Mouse (Mus musculus) forebrain, embryonic 11.5 days (tissue): Measurements from ENCODE around the gene Xlr4b. TPM values are rescaled to one million over a fixed set of nuclear protein-coding genes. Genes with fewer than 3 reads are reported as not detected.
"Not testable (repeated sequence)": the region's sequence is repeated elsewhere in the genome, so short reads cannot be mapped to it uniquely, and the experiment has no call there.

Experiments used
- ATAC-seq: fragments of 200-750 bp; cut with Nextera tagmentation; replicated peaks from 2 replicates; pipeline ENCODE4 v1.8.0; 2017; ENCODE audit warnings: moderate TSS enrichment; ENCODE audit not compliant: low FRiP score
- DNase-seq: peaks from one replicate; pipeline ENCODE4 v3.0.0-alpha.2; 2017; ENCODE audit warnings: low spot score
- H3K27ac ChIP-seq: fragments of 300-500 bp; sonication (generic); 2 replicates; pipeline ENCODE4 v1.5.1; 2014; ENCODE audit warnings: low read depth, low read length
- H3K27me3 ChIP-seq: fragments of 300-500 bp; sonication (generic); 2 replicates; pipeline ENCODE4 v1.6.1; 2014; ENCODE audit warnings: mild to moderate bottlenecking, low read length, mixed read lengths; ENCODE audit not compliant: control insufficient read depth, insufficient read depth
- H3K36me3 ChIP-seq: fragments of 300-500 bp; sonication (generic); 2 replicates; pipeline ENCODE4 v1.6.1; 2014; ENCODE audit warnings: mild to moderate bottlenecking, low read length, moderate library complexity, mixed read lengths; ENCODE audit not compliant: control insufficient read depth, insufficient read depth
- H3K4me1 ChIP-seq: fragments of 300-500 bp; sonication (generic); replicated peaks from 2 replicates; pipeline ENCODE4 v1.6.1; 2014; ENCODE audit warnings: low read length, mixed read lengths; ENCODE audit not compliant: control insufficient read depth, insufficient read depth
- H3K4me2 ChIP-seq: fragments of 300-500 bp; sonication (generic); 2 replicates; pipeline ENCODE4 v1.6.1; 2014; ENCODE audit warnings: low read depth, mild to moderate bottlenecking, low read length, moderate library complexity, mixed read lengths; ENCODE audit not compliant: severe bottlenecking
- H3K4me3 ChIP-seq: fragments of 300-500 bp; sonication (generic); 2 replicates; pipeline ENCODE4 v1.5.1; 2014; ENCODE audit warnings: low read depth, low read length
- H3K9ac ChIP-seq: fragments of 300-500 bp; sonication (generic); 2 replicates; pipeline ENCODE4 v1.6.1; 2014; ENCODE audit warnings: low read length
- H3K9me3 ChIP-seq: fragments of 300-500 bp; sonication (generic); 2 replicates; pipeline ENCODE4 v1.6.1; 2016; ENCODE audit warnings: low read length, mixed read lengths; ENCODE audit not compliant: control insufficient read depth
- WGBS: fragments of 180-500 bp; shearing (Covaris S2); extraction: QIAGEN DNeasy Blood & Tissue Kit; methylation state at CpG from one replicate; pipeline ENCODE4 v1.1.7; 2014; 5-methylcytosine and 5-hydroxymethylcytosine counted together
- polyA plus RNA-seq: library from polyadenylated mRNA; unstranded; fragments of >200 nt; fragmentation: Nextera tagmentation; extraction: Ambion mirVana; gene quantifications from 2 replicates; pipeline ENCODE4 v1.2.1, GENCODE M21; 2014

Xlr4b gene
- polyA plus RNA-seq, 1 experiment from 2014 or later, result 0.41 TPM

- H3K4me1 ChIP-seq, H3K4me3 ChIP-seq, DNase-seq, ATAC-seq, H3K4me2 ChIP-seq, H3K27ac ChIP-seq, H3K36me3 ChIP-seq, H3K27me3 ChIP-seq, H3K9me3 ChIP-seq, H3K9ac ChIP-seq: not testable (repeated sequence)
- WGBS, result 82% methylated on average over 1 of the region's 2 CpGs
Measured at GRCm38 (mm10) chrX:73262428-73262827, 48.3 kb downstream of the Xlr4b start.

- 88% methylated on average over 14 of the region's 14 CpGs for WGBS
- not testable (repeated sequence) for H3K9ac ChIP-seq, H3K4me2 ChIP-seq, H3K4me3 ChIP-seq, H3K27me3 ChIP-seq, ATAC-seq, H3K9me3 ChIP-seq, H3K4me1 ChIP-seq, H3K27ac ChIP-seq, H3K36me3 ChIP-seq, DNase-seq
Measured at GRCm38 (mm10) chrX:73265270-73265669, 51.1 kb downstream of the Xlr4b start, which contains the start of gene Xlr3c. Gene Xlr3c (minus strand): TSS chrX:73265390.

Other genes starting within 250 kb of the Xlr4b start
- 3.9 and 4.0 TPM in 2 replicates for gene Zfp185, start 227.0 kb upstream of the Xlr4b start, polyA plus RNA-seq
- 0.08 TPM in 1 of 2 replicates, not detected in the other for gene Pnma5, start 177.2 kb upstream of the Xlr4b start, polyA plus RNA-seq
- gene Pnma3, start 149.5 kb upstream of the Xlr4b start, polyA plus RNA-seq, result 0.29 and 0.33 TPM in 2 replicates
- gene Xlr4a, start 131.9 kb upstream of the Xlr4b start, polyA plus RNA-seq, result 0.36 TPM in 1 of 2 replicates, not detected in the other
- 2.3 and 3.6 TPM in 2 replicates for gene Xlr3a, start 117.2 kb upstream of the Xlr4b start, polyA plus RNA-seq
- gene Gm14685, start 97.3 kb upstream of the Xlr4b start, polyA plus RNA-seq, result not detected in 2 replicates
- gene Xlr5b, start 65.5 kb upstream of the Xlr4b start, polyA plus RNA-seq, result not detected in 2 replicates
- 0.16 TPM in 1 of 2 replicates, not detected in the other for gene DXBay18, start 64.9 kb upstream of the Xlr4b start, polyA plus RNA-seq
- gene Spin2d, start 37.3 kb upstream of the Xlr4b start, polyA plus RNA-seq, result not detected in 2 replicates
- 11.5 and 12.8 TPM in 2 replicates for gene Xlr3b, start 22.1 kb upstream of the Xlr4b start, polyA plus RNA-seq
- 16.4 and 17.4 TPM in 2 replicates for gene F8a, start 14.0 kb downstream of the Xlr4b start, polyA plus RNA-seq
- gene Xlr4c, start 28.8 kb downstream of the Xlr4b start, polyA plus RNA-seq, result not detected in 2 replicates
- gene Xlr3c, start 51.1 kb downstream of the Xlr4b start, polyA plus RNA-seq, result 0.29 TPM in 1 of 2 replicates, not detected in the other
- not detected in 2 replicates for gene Xlr5a, start 78.6 kb downstream of the Xlr4b start, polyA plus RNA-seq
- gene Xlr5c, start 78.6 kb downstream of the Xlr4b start, polyA plus RNA-seq, result not detected in 2 replicates
- gene Gm45015, start 122.5 kb downstream of the Xlr4b start, polyA plus RNA-seq, result not detected in 2 replicates
- gene Zfp275, start 128.3 kb downstream of the Xlr4b start, polyA plus RNA-seq, result 16.9 and 21.0 TPM in 2 replicates
- gene Gm18336, start 184.4 kb downstream of the Xlr4b start, polyA plus RNA-seq, result not detected in 2 replicates
- 0.12 and 0.13 TPM in 2 replicates for gene Zfp92, start 196.8 kb downstream of the Xlr4b start, polyA plus RNA-seq
- not detected in 2 replicates for gene Trex2, start 221.0 kb downstream of the Xlr4b start, polyA plus RNA-seq
- gene Haus7, start 244.7 kb downstream of the Xlr4b start, polyA plus RNA-seq, result 74.8 and 78.2 TPM in 2 replicates